Mouse (Mus musculus): ENCODE data around the gene Tbc1d9b.

Gene Tbc1d9b

DNA sequence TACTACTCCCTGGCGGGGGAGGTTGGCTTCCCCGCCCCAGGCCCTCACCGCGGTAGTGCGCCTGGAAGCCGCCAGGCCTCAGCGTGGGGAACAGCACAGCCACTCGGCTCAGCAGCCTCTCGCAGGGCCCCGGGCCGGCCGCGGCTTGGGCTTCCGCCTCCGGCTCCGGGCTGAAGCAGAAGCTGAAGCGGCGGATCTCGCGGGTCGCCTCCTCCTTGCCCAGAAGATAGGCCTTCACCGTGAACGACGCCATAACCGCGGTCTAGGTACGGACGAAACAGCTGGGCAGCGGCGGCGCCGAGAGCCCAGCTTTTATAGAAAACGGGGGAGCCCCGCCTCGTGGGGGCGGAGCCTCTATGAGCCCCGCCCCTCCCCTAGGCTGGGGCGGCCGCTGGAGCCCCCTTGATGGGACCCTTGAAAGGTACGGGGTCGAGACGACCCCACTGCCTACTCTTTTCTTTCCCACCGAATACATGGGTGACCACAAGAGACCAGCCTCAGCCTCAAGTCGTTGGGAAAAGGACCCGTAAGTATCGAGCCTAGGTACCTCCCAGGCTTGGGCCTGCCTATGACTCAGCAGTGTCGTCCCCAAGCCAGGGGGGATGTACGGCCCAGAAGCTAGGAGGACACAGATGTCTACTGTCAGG lies 79.4 kb downstream of the Tbc1d9b start, which contains the start of the genes Sqstm1 and Mgat4b:
Gene Sqstm1 (minus strand): TSS at position 323 of the 647 bp plus-strand sequence.
Gene Mgat4b (plus strand): TSS at position 386 of the 647 bp plus-strand sequence.
- DNase-seq (ENCODE audit: low read depth, low spot score) = peak; percentile 67

DNA sequence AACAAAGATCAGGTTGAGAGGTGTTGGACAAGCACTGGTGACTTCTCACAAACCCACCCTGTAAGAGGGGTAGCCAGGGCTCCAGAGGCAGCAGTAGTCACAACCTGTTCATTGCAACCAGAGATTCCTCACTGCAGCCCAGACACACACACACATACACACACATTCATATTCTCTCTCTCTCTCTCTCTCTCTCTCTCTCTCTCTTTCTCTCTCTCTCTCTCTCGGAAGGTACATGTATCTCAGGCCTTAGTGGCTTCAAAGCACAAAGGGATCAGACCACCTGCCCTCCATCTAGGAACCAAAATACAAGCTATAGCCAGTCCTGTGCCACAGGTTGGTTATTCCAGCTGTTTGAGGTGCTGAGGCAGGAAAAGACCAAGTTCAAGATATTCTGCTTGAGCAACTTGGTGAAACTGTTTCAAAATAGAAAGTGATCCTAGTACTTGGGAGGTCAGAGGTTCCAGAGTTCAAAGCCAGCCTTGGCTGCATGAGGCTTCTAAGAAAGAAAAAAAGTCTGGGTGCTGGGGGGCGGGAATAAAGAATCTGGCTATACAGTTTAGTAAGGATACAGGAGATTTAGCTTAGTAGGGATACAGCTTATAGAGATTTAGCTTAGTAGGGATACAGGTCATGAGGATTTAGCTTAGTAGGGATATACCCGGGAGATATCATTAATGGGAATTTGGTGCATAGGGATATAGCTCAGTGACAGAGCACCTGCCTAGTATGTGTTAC lies 80.3 kb downstream of the Tbc1d9b start:
- no peak for DNase-seq (ENCODE audit: low read depth, low spot score)

DNA sequence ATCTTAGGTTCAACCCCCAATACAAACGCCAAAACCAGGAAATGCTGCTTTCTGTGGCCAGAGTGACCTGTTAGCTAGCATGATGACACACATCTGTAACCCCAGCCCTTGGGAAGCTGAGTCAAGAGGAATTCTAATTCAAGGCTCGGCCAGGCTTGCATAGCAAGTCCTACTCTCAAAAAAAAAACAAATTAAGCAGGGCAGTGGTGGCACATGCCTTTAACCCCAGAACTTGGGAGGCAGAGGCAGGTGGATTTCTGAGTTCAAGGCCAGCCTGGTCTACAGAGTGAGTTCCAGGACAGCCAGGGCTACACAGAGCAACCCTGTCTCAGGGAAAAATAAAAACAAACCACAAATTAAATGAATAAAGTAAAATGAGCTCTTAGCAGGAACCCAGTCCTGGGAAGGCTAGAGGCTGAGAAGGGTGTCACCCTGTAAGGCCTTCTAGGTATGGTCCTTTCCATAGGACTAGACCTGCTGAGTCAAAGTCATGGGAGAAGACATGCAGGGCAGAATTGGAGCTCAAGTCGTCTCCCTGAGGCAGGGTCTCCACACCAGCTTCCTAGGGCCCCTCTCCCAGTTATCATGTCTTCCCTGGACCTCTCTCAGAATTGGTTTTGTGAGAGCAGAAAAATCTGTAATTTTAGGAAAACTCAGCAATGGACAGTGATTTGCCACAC lies 81.0 kb downstream of the Tbc1d9b start:
- DNase-seq (ENCODE audit: low read depth, low spot score) = no peak

DNA sequence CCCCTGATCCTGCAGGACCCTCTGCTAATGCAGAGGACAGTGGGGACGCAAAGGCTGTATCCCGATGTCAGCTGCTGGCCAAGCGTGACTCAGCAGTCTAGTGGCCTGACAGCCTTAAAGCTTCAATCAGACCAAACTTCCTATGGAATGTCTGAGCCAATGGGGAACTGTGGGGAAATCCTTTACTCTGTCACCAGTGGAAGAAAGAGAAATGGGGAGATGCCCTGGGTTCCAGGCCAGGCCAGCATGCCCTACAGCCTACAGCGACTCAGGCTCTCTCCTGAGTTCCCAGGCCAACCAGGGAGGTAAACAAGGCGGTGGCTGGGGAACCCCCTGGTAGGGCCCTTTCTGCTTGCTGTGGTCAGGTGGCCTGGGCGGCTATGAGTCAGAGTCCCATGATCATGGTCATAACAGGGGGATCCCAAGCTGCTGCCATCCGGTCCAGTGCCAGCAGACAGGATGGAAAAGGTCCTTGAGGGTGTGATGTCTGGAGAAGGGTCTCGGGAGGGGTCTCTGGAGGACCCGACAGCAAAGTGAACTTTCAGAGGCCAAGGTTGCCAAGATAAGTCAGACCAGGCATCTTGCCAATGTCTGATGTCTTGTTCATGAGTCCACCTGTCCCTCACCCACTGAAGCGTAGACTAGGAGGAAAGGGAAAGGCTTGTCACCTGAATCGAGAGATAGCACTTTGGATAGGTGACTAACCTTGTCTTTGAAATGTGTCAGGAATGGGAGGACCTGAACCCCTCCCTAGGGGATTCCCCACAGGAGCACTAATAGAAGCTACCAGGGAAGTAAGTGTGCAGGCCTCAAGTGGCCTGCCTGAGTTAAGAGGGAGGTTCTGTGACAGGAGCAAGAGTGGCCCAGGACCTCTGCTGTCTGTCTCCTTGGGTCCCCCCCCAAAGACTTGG lies 81.9 kb downstream of the Tbc1d9b start:
- no peak for DNase-seq (ENCODE audit: low read depth, low spot score)

DNA sequence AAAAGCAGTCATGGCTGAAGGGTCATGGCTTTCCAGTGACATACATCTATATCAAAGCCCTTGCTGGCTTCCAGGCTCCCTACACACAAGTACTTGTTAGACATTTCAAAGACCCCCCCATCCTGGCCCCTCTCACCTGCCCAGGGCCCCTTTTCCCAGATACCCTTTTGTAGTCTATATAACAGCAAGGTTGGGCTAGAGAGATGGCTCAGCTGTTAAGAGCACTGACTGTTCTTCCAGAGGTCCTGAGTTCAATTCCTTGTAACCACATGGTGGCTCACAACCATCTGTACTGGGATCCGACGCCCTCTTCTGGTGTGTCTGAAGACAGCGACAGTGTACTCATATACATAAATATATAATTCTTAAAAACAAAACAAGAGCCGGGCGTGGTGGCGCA lies 83.4 kb downstream of the Tbc1d9b start:
- DNase-seq (ENCODE audit: low read depth, low spot score) = no peak

DNA sequence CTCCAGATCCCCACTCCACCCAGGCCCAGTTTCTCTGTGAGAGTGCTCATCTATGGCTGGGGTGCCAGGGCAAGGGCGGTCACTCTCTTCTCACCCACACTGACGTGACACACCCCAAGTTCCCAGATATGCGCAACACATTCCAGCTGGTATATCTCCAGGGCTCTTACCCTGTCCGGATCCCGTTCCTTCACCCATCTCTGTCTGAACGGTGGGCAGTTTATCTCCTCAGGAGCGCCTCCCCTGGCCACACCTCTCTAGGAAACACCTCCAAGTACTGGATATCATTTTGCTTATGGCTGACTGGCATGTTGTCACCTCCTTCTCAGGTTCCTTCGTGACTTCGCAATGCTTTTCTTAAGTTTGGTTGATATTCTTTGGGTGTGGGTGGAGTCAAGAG lies 84.4 kb downstream of the Tbc1d9b start:
- DNase-seq (ENCODE audit: low read depth, low spot score) = no peak

DNA sequence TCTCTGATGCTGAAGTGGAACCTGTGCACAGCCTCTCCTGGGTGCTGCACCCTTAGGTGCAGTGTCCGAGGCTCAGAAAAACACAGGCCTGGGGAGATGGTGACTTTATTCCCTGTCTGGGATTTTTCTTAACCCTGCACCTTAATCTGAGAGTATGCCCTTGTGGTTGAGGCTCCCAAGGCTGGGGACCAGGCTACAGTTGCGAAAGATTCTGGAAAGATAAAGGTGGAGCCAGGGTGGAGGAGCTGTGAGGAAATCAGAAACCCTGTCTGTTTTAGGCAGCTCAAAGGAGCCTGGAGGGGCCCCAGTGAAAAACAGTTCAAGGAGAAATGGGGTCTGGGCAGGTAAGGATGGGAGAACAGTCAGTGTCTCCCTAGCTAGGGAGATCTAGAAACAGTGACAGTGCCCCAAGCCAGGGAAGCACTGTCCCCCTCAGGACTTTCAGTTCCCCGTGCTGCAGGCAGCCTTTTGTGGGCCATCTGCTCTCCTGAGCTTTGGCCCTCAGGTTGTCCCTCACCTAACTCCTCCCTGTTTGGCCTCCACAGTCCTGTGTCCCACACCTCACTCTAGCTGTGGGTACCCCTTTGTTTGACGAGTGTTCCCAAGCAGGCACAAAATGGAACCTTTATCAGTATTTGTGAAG lies 85.6 kb downstream of the Tbc1d9b start:
- no peak for DNase-seq (ENCODE audit: low read depth, low spot score)

DNA sequence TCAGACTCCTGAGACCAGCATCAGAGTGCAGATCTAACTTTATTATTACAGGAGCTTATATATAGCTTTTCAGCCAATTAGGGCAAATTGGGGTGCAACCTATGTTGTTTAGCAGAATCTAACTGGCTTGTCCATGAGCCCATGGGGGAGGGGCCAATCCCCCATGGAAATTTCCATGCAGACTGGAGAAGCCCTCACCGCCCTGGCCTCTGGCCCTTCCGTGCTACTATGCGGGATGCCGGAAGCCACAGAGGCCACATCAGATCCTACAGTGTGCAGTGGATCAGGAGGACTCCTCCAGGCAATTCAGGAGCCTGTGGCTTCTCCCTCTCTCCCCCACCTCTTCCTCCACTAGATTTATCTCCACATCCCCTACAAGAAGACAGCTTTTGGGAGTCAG lies 86.6 kb downstream of the Tbc1d9b start:
- no peak for DNase-seq (ENCODE audit: low read depth, low spot score)

DNA sequence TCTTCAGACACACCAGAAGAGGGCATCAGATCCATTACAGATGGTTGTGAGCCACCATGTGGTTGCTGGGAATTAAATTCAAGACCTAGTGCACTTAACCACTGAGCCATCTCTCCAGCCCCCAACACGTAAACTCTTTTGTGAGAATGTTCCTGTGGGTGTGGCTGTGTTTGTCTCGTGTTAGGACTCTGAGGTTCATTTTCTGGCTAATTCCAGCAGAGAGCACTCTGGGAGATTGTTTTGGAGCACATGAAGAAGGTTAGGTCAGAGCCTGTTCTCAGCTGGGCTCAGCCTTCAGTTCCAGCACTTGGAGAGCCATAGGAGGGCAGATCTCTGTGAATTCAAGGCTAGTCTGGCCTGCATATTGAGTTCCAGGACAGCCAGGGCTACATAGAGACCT lies 88.6 kb downstream of the Tbc1d9b start:
- DNase-seq (ENCODE audit: low read depth, low spot score) = no peak
